Mouse (Mus musculus): Measurements from ENCODE around the gene Hoxb3. TPM values are rescaled to one million over a fixed set of nuclear protein-coding genes. Genes with fewer than 3 reads are reported as not detected.

The Hoxb3 gene
- 10 to 100 TPM; 15.7 to 20.2 TPM for total RNA-seq (2021)
- long read RNA-seq, experiment 1, partial matches to known transcripts: 0 of 4 reads
- long read RNA-seq, experiment 1, other reads (novel, unspliced or antisense): 2 of 4 reads
- long read RNA-seq, experiment 2, partial matches to known transcripts: 2 of 3 reads
- long read RNA-seq, experiment 2, other reads (novel, unspliced or antisense): 1 of 3 reads

- no peak for DNase-seq
Observed at GRCm38 (mm10) chr11:96323154-96323553, at the start of gene Hoxb3. Gene Hoxb3 (plus strand): TSS chr11:96323326.

- DNase-seq: peak; percentile 47 to 51
Observed at GRCm38 (mm10) chr11:96274428-96274827, 48.7 kb upstream of the Hoxb3 start.

DNA sequence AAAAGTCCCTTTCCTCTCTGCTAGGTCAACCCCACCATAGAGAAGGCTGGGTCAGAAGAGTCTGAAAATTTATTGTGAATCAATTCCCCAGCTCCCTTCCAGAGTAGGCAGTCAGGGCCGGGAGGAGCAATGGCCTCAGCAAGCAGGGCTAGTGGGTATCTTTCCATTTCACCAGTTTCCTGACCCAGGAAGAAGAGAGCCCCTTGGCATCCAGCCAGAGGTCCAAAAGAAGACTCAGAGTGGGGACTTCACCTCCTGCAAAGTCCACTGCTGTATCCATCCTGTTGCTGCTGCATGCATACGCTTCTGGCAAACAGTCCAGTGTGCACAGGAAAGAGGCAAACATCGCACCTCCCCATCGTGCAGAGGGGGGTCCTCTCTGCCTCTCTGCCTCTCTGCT is 47.2 kb upstream of the Hoxb3 start:
- DNase-seq: peak; percentile 68 to 69

DNA sequence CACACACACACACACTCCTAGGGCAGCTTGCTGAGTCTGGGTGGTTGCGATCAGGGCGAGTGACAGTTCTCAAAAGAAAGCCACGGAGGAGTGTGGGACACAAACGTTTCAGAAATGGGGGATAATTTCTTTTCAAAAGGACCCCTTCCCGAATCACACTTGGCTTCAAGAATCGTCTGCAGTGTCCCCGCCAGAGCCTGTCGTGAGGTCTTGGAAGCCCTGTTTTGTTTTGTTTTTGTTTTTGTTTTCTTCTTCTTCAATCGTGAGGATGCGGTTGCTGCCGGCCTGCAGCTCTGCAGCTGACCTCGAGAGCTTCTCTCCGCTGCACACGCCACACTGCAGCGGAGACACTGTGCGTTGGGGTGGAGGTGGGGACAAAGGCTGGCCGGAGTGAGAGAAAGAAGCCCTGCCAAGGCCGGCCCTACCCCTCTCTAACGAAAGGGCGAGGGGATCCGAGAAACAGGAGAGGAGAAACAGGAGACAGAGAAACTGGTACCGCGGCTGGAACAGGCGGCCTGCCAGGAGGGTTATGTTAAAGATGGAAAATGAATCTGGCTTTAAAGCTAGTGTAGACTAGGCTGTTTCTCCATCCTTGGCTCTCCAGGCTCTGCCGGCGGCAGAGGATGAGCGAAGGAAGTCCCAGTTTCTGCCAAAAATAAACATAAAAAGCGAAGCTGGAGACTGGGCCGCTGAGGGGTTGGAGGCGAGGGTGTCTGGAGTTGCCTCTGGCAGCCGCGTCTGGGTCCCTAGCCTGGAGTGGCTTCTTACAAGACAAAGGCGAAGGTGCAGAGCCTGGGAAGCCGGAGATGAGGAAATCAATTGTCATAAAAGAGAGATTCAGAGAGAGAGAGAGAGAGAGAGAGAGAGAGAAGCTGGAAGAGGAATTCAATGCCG is 45.7 kb upstream of the Hoxb3 start:
- peak; percentile 67 to 73 for DNase-seq

GRCm38 (mm10) chr11:96278324-96278723 is 44.8 kb upstream of the Hoxb3 start:
- DNase-seq: peak; percentile 23 to 25

DNA sequence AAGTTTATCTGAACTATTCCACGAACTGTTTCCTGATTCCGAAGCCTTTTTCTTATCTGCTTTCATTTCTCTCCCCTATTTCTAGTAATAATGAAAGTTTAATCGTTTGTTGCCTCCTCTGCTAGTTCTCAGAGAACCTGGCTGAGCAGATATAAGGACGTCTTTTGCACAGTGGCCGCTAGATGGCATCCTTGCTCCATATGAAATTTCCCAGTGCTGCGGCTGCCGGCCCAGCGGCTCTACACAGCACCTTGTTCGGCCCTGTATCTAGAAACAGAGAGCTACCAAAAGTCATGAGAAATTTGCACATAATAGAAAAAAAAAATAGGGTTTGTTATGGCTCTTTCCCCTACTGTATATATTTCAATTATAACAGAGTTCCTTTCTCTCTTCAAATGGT is 44.4 kb upstream of the Hoxb3 start:
- DNase-seq: peak; percentile 91 to 92

DNA sequence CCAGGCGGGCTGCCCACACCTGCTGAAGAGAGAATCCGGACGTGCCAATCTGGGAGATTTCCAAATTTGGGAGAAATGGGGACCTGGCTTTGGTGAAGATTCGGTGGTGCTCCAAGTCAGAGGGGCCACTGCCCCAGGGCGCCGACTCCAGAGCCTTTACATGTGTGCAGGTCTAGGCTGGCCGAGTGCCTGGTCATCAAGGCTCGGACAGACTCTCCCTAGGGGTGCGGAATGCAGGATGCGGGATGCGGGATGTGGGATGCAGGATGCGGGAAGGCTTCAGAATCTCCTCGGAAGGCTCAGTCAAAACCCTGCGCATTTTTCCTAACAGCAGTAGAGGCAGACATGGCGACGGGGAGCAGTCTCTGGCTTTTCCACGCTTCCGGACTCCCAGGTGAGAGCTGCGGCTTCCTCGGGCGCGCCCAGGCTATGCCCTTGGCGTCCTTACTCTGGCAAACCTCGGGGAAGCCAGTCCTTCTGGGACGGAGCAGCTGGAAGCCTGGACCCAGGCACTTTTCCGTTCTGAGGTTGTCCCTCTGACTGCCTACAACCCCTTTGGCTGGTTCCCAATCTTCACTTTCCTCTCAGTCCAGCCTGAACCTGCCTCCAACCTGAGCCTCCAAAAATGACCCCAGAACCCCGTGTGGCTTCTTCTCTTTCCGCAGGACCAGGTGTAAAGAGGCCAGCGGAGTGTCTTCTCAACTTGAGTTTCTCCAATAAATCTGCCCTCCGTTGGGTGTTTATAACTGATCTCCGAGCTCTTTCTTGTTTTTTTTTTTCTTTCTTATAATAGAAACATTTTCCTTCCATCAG is 43.5 kb upstream of the Hoxb3 start:
- DNase-seq: peak; percentile 36 to 59

- peak; percentile 46 to 55 for DNase-seq
Observed at GRCm38 (mm10) chr11:96280399-96281378, 42.4 kb upstream of the Hoxb3 start.

GRCm38 (mm10) chr11:96281396-96281795 is 41.7 kb upstream of the Hoxb3 start:
- DNase-seq: peak in 1 of 2 experiments; percentile 46

DNA sequence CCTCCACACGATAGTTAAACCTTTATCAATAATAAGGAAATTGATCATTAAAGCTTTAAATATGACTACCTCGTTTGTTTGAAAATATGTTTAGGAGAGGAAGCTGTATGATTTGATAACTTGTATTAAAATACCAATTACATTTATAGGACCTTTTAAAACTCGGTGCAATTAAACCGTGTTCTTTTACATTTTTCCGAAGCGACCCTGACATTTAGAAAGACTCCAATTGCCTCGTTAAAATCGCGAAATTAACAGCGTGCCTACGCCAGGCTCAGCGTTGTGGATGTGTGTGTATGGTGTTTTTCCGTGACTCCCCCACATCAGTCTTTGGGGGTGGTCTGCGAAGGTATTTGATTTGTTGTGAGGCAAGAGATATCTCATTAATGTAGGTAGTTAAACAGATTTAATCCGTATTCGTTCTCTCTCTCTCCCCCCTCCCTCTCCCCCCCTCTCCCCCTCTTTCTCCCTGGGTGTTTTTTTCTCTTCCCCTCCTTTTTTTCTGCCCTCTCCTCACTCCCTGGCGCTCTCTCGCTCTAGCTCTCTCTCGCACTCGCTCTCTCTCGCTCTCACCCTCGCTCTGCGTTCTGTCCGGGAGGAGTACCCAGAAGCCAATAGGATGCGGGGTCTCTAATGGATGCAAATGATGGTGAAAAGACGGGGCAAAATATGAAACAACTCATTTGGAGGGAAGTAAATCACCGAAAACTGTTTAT is 41.1 kb upstream of the Hoxb3 start, which contains the start of gene Hoxb8:
Hoxb8 (plus strand) TSS at position 51 of the 716 bp plus-strand sequence.
- DNase-seq: peak in 1 of 2 experiments; percentile 51

GRCm38 (mm10) chr11:96282795-96283430 is 40.2 kb upstream of the Hoxb3 start:
- peak in 1 of 2 experiments; percentile 47 for DNase-seq

DNA sequence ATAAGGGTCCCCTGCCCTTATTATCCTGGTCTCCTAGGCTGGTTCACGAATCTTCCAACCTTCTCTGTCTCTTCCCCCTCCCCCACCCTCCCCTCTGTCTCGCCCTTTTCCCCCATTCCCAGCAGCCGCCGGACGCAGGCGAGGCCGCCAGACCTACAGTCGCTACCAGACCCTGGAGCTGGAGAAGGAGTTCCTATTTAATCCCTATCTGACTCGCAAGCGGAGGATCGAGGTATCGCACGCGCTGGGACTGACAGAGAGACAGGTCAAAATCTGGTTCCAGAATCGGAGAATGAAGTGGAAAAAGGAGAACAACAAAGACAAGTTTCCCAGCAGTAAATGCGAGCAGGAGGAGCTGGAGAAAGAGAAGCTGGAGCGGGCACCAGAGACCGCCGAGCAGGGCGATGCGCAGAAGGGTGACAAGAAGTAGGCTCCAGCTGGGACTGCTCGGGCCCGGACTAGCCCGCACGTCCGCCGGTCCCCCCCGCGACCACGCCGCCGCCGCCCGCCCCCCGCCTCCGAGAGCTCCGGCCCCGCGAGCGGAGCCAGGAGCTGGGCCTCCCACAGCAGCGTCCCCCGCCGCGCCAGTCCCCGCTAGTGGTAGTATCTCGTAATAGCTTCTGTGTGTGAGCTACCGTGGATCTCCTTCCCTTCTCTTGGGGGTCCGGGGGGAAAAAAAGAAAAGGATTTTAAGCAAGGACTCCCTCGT is 38.9 kb upstream of the Hoxb3 start:
- peak in 1 of 2 experiments; percentile 74 for DNase-seq

GRCm38 (mm10) chr11:96284774-96285734 is 38.1 kb upstream of the Hoxb3 start:
- peak; percentile 86 to 87 for DNase-seq

DNA sequence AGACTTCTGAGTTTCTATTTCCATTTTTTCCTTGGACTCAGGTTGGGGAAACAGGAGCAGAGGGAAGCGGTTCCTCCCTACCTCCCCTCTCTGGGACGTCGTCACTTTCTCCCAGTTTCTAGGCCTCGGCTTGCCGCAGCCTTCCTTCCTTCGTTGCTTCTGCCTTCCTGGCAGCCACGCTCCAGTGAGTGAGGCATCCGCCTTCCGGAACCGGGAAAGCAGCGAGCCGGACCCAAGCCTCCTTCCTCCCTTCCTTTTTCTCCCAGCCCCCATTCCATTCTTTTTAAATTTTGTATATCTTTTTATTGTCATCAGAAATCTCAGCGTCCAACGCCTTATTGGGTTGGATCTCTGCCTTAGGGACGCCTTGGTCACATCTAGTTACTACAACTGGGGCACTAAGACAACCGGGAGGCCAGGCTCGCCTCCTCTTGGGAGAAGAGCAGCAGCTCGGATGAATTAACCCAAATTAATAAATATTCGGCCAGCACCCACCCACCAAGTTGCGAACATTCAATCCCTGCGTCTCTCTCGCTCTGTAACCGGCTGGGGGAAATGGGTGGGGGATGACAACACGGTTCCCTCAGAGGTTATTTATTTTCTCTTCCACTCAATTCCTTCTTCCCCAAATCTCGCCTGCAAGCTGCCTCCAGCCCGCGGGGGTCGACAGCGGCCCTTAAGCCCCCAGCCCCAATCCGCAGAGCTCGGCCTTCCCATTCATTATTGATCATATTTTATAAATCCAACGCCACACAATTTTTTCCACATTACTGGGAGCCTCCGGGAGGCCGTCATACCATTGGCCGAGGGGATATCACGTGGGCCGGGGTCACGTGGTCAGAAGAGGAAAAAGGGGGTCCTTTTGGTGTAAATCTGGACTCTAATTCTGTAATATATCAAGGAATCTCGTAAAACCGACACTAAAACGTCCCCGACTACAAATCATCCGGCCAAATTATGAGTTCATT is 37.1 kb upstream of the Hoxb3 start, which contains the start of gene Hoxb7:
Hoxb7 (plus strand) TSS at position 853 of the 968 bp plus-strand sequence.
- DNase-seq: peak; percentile 93 to 94

GRCm38 (mm10) chr11:96286739-96287385 is 36.3 kb upstream of the Hoxb3 start:
- DNase-seq: peak; percentile 63 to 72

DNA sequence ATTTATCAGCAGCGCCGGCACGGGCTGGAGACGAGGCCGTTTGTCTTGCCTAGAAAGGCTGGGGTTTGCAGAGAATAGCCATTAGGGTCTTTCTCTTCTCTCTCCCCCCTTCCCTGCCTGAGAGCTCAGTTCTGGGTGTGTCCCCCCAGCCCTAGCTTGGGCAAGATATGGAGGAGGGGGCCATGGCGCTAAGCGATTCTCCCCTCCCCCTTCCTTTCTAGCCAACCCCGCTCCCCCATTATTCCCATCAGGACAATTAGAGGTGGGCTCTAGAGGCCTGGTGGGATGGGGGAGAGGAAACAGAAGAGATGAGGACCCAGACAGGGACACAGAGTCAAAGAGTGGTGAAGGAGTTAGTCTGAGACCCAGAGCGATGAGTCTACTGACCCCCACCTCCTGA is 35.7 kb upstream of the Hoxb3 start:
- DNase-seq: peak in 1 of 2 experiments; percentile 20

Data from adrenal gland, postnatal 36 days (tissue).